Mouse (Mus musculus): ENCODE measurements around the gene Rheb.

DNA sequence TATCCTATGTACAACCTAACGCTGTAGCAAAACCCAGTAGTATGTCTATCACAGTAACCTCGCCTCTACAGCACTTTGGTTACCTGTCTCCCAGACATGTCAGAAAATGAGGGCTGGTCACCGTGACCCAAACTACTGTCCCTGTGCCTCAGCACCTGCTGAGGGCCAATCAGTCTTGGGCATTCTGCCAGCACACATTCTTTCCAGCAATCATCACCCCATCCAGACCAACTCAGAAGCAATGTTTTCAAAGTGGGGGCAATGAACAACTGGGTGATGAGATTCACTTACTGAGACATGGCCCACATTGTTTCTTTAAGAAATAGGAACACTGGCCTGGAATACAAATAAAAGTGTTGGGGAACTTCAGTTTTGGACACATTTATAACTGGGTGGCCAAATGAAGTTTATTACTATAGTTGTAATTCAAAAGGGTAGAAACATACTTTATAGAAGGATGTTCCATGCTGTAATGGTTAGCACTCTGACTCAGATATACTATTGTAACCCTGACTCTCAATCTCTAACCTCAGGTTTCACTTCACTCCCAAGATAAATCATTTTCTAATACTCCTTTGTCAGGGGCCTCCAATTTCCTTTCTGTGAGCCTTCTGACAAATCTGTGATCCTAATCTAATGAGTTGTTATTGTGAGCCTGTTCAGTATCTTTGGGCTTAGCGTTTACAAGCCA is 16.9 kb downstream of the Rheb start:
- TF ChIP-seq CTCF (IDR thresholded peaks at IDR 0.05; ENCODE audit: insufficient read depth, low read depth, low read length) (no peak), POLR2A (IDR thresholded peaks at IDR 0.05; ENCODE audit: insufficient read depth, low read depth, low read length) (no peak)
